Mouse (Mus musculus) kidney, adult 2 months (tissue): ENCODE data around the gene Cfap73.

Source experiments
- CTCF ChIP-seq: fragments of 200-500 bp; conservative IDR thresholded peaks from 2 replicates; pipeline ENCODE4 v1.5.1; 2011; ENCODE audit warnings: low read depth, mild to moderate bottlenecking, control low read depth, low read length, moderate library complexity, mixed read lengths; ENCODE audit not compliant: insufficient read depth, insufficient read length
- POLR2A ChIP-seq: fragments of 200-500 bp; IDR thresholded peaks from one replicate; pipeline ENCODE4 v1.6.1; 2011; ENCODE audit warnings: low read depth, low read length, control low read depth

DNA sequence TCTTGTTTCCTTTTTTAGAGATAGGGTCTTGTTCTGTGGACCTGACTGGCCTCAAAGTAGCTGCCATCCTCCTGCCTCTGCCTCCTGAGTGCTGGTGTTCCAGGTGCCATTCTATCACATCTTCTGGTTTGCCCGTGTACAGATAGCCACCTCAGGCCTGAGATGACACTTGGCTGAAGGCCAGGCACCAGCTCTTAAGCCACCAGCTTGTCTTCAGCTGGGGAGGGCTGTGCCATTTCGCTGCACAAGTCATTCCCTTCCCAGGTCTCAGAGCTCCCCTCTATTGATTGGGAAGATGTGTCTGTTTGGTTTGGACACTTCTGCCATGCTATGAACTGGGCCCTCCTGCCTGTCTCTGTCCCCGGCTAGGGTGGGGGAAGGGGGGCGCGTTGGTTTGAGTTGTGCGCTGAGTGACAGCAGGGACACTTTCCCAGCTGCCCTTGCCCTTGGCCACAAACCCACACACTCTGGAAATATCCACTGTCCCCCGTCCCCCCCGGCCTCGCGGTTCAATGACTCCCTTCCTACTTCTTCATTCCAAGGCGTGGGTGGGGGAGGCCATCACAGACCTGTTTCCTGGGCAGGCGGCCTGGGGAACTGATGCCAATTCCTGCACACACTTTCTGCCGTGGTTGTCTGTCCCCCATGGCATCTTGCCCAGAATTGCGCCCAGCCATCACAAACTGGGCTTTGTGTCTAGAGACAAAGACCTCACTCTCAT lies 9.5 kb upstream of the Cfap73 start:
- no peak for TF ChIP-seq POLR2A
- no peak for TF ChIP-seq CTCF
